Mouse (Mus musculus) spleen, postnatal 36 days (tissue): ENCODE data around the gene Cacna2d3.

Experiments used
- DNase-seq, 2 experiments: peaks; one replicate each; pipeline ENCODE4 v3.0.0; 2022; ENCODE audit warnings: low spot score in 2 of 2, mixed read lengths in 1 of 2

Cacna2d3 gene

GRCm38 (mm10) chr14:29077418-29077817, 644.2 kb downstream of the Cacna2d3 start:
- DNase-seq: no peak

- DNase-seq: no peak
These were observed 647.9 kb downstream of the Cacna2d3 start for GRCm38 (mm10) chr14:29073747-29074146.

- DNase-seq: no peak
These were observed 659.0 kb downstream of the Cacna2d3 start for GRCm38 (mm10) chr14:29062676-29063075.

GRCm38 (mm10) chr14:29061491-29061890, 660.2 kb downstream of the Cacna2d3 start:
- DNase-seq: no peak

- DNase-seq: no peak
These were observed 661.0 kb downstream of the Cacna2d3 start for GRCm38 (mm10) chr14:29060679-29061078.

- DNase-seq: no peak
These were observed 669.5 kb downstream of the Cacna2d3 start for GRCm38 (mm10) chr14:29051951-29052835.

GRCm38 (mm10) chr14:29042355-29042754, 679.3 kb downstream of the Cacna2d3 start:
- no peak for DNase-seq

- DNase-seq: no peak
These were observed 680.2 kb downstream of the Cacna2d3 start for GRCm38 (mm10) chr14:29041498-29041897.

- DNase-seq: no peak
These were observed 680.9 kb downstream of the Cacna2d3 start for GRCm38 (mm10) chr14:29040606-29041364.

- no peak for DNase-seq
These were observed 683.4 kb downstream of the Cacna2d3 start for GRCm38 (mm10) chr14:29038246-29038645.

GRCm38 (mm10) chr14:29031858-29032395, 689.7 kb downstream of the Cacna2d3 start:
- DNase-seq: no peak

GRCm38 (mm10) chr14:29030519-29030918, 691.1 kb downstream of the Cacna2d3 start:
- no peak for DNase-seq

- DNase-seq: no peak
These were observed 691.7 kb downstream of the Cacna2d3 start for GRCm38 (mm10) chr14:29029896-29030420.

- DNase-seq: no peak
These were observed 692.6 kb downstream of the Cacna2d3 start for GRCm38 (mm10) chr14:29029107-29029469.

- no peak for DNase-seq
These were observed 693.1 kb downstream of the Cacna2d3 start for GRCm38 (mm10) chr14:29028391-29029106.

- DNase-seq: no peak
These were observed 694.4 kb downstream of the Cacna2d3 start for GRCm38 (mm10) chr14:29027276-29027675.

- no peak for DNase-seq
These were observed 696.3 kb downstream of the Cacna2d3 start for GRCm38 (mm10) chr14:29025335-29025734.

- DNase-seq: no peak
These were observed 698.4 kb downstream of the Cacna2d3 start for GRCm38 (mm10) chr14:29023246-29023645.

- DNase-seq: no peak
These were observed 700.4 kb downstream of the Cacna2d3 start for GRCm38 (mm10) chr14:29021295-29021694.

- DNase-seq: no peak
These were observed 703.2 kb downstream of the Cacna2d3 start for GRCm38 (mm10) chr14:29018316-29019000.

GRCm38 (mm10) chr14:29017883-29018282, 703.8 kb downstream of the Cacna2d3 start, which contains the start of gene Lrtm1:
Gene Lrtm1, plus strand, starts transcription at chr14:29018208.
- no peak for DNase-seq
